Mouse (Mus musculus) urinary bladder, postnatal 4 days (tissue): ENCODE data around the gene Cltb.

Source experiments
- DNase-seq, 2 experiments: peaks; one replicate each; pipeline ENCODE4 v3.0.0; 2021 to 2022; ENCODE audit warnings: low spot score in 2 of 2

Cltb gene

GRCm38 (mm10) chr13:54596107-54596690 is 14.9 kb downstream of the Cltb start:
- DNase-seq, result no peak

GRCm38 (mm10) chr13:54593617-54594016 is 17.5 kb downstream of the Cltb start:
- no peak for DNase-seq

- no peak for DNase-seq
These were observed 19.3 kb downstream of the Cltb start for GRCm38 (mm10) chr13:54591776-54592356.

GRCm38 (mm10) chr13:54589996-54590951 is 20.9 kb downstream of the Cltb start, which contains the start of the genes Nop16 and Higd2a:
Gene Nop16 (minus strand): TSS chr13:54590090.
Gene Higd2a (plus strand): TSS chr13:54590207.
- peak; percentile 92 for DNase-seq

DNA sequence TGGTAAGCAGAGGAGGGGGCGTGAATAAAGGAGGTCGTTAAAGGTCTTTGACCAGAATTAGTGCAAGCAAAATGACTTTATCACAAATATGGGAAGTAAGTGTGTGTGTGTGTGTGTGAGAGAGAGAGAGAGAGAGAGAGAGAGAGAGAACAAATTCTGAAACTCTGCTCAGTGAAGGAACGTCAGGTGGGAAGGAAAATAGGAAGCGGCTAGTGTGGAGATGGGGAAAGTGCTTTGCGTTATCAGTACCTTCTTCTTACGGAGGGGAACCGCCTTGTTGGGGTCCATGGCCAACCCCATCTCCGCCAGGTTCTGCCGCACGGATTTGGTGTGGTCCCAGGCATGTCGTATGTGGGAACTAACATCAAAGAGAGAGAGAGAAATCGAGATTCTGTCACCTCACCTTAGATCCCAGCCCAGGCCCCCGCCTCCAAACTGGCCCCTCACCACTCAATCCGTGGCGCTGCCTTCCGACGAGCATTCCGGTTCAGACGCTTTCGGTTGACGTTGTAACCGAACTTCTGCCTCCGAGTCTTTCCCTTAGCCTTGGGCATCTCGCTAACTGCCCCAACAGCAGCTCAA is 21.6 kb downstream of the Cltb start:
- DNase-seq, result no peak

- no peak for DNase-seq
These were observed 25.3 kb downstream of the Cltb start for GRCm38 (mm10) chr13:54585831-54586230.

GRCm38 (mm10) chr13:54582860-54583259 is 28.3 kb downstream of the Cltb start:
- no peak for DNase-seq

GRCm38 (mm10) chr13:54582126-54582525 is 29.0 kb downstream of the Cltb start:
- no peak for DNase-seq

DNA sequence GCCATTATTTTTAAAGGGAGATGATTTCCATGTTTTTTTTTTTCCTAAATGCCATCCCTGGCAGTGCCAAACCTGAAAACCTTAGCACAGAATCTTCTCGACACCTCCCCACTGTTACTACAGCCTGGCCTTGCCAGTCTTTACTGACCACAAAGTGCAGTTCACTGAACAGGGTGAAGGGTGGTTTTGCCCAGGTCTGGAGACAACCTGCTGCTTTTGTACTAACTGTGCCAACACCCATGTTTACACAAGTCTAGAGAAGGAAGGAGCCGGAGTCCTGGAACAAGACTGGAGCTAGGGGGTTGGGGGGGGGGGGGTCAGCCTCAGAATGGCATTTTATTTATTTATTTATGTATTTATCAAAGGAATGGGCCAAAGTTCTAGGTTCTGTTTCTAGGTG is 29.8 kb downstream of the Cltb start:
- DNase-seq, result no peak

DNA sequence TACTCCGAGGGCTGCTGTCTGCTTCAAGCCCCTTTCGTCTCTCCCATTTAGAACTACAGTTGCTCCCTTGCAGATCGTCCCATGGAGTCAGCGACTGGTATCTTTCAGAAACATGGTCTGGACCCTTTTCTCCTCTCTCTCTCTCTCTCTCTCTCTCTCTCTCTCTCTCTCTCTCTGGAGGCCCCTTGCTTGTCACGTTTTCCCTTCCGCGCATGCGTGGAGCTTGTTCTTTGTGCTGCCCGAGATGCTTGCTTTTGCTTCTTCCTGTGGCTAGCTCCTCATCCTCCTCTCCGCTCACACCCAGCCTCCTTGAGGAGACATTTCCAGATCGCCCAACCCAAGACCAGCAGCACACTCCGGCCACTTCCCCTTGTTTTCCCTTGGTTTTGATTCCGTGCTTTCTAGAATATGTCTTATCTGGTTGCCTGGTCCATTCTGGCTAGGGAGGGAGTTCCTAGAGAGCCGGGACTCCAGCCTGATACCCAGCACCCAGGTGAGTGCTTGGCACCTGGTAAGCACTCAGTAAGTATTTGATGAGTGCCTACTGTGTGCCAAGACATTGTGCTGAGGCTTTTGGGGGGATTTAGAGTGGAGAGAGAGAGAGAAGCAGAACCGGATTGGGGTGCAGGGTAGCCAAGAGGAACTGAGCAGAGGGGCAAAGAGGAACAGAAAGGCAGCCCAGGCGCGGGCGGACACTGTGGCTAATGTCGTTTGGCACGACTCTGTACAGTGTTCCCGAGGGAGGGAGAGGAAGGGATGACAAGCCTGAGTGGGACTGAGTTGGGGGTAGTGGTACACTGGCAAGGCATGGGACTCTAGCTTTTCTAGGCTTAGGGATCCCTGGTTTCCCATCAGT is 33.3 kb downstream of the Cltb start:
- DNase-seq, result no peak

DNA sequence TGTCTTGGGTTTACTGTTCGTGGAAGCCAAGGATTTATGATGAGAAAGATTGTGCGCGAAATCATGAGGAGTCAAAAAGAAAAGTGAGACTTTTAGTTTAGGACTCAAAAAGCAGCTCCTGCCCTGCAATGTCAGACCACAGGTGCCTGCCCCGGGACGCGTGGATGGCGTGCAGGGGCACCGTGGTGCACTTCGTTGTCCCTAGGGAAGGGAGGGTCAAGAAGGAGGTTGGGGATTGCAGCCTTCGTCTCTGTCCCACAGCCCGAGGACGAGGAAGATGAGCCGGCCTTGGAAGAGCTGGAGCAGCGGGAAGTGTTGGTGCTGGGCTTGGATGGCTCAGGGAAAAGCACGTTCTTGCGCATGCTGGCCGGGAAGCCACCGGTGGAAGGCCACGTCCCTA is 35.7 kb downstream of the Cltb start:
- DNase-seq, result no peak

DNA sequence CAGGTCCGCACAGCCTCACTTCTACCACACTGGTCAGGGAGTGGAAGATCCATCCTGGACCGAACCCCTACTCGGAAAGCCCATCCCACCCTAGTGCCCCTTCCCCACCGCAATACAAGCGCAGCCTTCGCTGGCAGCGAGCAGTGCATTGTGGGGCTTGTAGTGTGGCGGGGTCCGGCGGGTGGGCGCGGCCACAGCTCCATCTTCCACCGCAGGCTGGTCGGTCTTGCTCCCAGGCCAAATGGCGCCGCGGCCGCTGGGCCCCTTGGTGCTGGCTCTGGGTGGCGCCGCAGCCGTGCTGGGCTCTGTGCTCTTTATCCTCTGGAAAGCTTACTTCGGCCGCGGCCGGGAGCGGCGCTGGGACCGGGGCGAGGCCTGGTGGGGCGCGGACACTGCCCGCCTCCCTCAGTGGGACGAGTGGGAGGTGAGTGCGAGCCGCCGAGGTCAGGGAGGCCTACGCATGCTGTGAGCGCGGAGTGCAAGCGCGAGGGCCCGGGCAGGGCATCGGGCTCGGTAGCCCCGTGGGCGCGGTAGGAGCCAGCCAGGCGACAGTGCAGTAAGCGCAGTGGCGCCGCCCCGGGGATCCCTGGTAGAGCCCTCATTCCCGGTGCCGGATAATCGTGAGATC is 36.2 kb downstream of the Cltb start, which contains the start of gene Arl10:
Gene Arl10, plus strand, starts transcription at position 162 of the 628 bp plus-strand sequence.
- peak; percentile 77 to 78 for DNase-seq

DNA sequence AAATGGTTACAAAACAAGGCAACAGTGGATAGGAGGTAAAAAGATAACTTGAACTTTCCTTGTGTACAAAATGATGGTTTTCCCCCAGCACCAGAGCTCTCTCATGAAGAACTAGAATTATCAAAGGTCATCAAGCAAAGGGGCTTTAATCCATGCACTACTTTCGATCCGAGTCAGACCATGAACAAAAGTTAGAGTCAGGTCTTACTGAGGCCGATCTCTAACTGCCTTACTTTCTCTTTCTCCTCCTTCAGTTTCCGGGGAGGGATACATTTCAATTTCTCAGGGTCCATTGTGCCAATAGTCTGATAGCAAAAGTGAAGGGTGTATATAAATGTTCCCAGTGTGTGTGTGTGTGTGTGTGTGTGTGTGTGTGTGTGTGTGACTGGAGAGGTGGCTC is 38.5 kb downstream of the Cltb start:
- no peak for DNase-seq

DNA sequence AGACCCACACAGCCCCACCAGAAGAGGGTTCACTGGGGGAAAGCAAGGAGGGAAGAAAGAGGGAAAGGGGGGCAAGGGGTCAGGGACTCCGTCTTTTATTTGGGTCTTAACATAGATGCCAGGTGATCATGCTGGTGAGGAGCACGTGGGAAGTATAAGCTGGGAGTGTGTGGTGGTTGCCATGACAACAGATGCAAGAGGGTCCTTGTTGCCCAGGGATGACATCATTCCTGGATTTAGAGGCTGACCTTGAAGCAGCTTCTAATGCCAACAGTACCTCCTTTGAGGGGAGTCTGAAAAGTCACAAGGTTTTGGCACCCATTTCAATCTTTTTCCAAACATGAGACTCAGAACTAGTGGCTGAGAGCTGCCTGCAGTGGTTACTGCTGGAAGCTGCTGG is 39.5 kb downstream of the Cltb start:
- no peak for DNase-seq

DNA sequence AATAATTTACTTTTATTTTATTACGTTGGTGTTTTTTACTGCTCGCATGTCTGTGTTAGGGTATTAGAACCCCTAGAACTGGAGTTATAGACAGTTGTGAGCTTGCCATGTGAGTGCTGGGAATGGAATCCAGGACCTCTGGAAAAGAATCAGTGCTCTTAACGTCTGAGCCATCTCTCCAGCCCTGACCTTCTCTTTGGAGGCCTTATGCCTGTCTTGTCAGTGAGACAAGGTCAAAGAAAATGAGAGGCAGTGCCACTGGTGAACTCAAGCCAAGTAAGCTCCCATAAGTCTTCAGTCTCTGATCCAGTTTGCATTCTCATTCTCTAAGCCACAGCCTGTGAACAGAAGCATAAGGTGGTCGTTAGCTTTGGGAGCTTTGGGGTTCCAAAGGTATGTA is 40.4 kb downstream of the Cltb start:
- no peak for DNase-seq

GRCm38 (mm10) chr13:54569282-54569681 is 41.9 kb downstream of the Cltb start:
- DNase-seq, result no peak

DNA sequence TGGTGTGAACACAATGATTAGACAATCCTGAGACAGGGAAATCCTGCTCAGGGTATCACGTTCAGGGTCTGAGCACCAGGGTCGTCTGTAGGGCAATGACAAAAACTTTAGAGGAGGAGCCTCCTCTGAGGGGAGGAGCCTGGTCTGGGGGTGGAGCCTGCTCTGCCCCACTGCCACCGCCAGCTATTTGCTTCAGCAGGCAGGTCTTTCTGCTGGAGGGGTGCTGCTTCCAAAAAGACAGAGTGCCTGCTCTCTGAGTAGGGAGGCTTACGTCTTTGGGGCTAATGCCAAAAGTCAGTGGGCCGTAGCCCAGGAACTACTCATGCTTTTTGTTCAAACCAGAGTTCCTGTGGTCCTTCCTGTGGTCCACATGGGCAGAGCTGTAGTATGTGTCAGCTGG is 42.8 kb downstream of the Cltb start:
- no peak for DNase-seq

DNA sequence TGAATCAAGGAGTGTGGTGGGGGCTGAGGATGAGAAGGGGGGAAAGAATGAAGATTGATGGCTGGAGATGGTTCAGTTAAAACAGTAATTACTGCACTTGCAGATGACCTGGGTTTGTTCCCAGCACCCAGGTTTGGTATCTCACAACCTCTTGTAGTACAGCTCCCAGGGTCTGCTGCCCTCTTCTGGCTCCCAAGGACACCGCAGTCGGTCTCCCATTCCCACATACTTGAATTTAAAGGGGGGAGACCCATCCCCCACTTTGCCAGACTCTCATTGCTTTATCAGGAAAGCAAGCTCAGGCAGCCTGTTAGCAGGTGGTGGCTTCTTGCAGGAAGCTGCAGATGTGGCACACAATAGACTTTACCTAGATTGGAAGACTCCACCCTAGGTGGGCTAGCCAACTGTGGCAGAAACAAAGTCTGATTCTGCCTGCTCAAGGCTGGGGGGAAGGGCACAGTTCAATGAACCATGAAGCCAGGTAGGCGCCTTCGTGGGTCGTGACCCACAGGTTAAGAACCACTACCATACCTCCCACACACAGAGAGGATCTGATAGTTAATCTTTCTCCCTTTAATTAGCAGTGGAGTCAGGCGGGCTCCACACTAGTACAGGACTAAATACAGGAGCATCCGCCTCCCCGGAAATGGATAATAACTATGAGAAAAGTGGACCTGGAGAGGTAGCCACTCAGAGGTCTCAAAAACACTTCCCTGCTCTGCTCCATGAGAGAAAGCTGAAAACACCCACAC is 45.4 kb downstream of the Cltb start:
- DNase-seq, result no peak

DNA sequence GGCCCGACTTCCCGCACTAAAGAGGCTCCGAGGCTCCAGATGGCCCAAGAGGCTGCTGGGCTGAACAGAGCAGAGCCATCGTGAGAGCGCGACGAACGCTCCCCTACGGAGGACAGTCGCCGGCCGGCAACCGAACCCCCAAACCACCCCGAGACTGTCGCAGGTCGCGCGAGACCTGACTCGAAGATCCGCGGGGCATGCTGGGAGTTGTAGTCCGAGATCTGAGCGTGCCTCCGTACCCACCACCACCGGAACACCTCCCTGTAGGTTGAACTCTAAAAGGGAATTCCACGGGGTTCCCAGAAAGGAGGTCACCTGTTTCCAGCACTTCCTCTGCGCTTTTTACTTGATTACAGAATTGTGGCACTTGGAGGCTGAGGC is 46.0 kb downstream of the Cltb start, which contains the start of gene 4833439L19Rik:
Gene 4833439L19Rik, minus strand, starts transcription at position 235 of the 381 bp plus-strand sequence.
- peak; percentile 86 to 93 for DNase-seq
